Mouse (Mus musculus) ES-E14 (cell line): ENCODE measurements around the gene Vmn1r1. TPM values are rescaled to one million over a fixed set of nuclear protein-coding genes. Genes with fewer than 3 reads are reported as not detected.

Experiments used
- DNase-seq: peaks from one replicate; pipeline ENCODE4 v3.0.0-alpha.2; 2013; ENCODE audit warnings: low read depth, low spot score
- H3K27ac ChIP-seq: 2 replicates; pipeline ENCODE4 v1.5.1; 2012; ENCODE audit warnings: low read depth, mild to moderate bottlenecking, low read length, moderate library complexity, mixed read lengths; ENCODE audit not compliant: poor library complexity, insufficient read depth, severe bottlenecking
- H3K36me3 ChIP-seq: 2 replicates; pipeline ENCODE4 v1.6.1; 2012; ENCODE audit warnings: mild to moderate bottlenecking, low read length, moderate library complexity, mixed read lengths; ENCODE audit not compliant: control insufficient read depth, poor library complexity, insufficient read depth, severe bottlenecking
- H3K4me1 ChIP-seq, 2 experiments: fragments of 150-350 bp in 1 of 2; sonication (generic) in 1 of 2; 2 replicates each; pipeline ENCODE4 v1.6.1; 2012; ENCODE audit warnings: low read length in 2 of 2, mild to moderate bottlenecking in 1 of 2, mixed read lengths in 1 of 2; ENCODE audit not compliant: control insufficient read depth in 2 of 2, insufficient read depth in 2 of 2, poor library complexity in 1 of 2
- H3K4me3 ChIP-seq, 2 experiments: fragments of 150-350 bp in 1 of 2; sonication (generic) in 1 of 2; 2 replicates each; pipeline ENCODE4 v1.5.1; 2012; ENCODE audit warnings: low read length in 2 of 2, low read depth in 1 of 2, mild to moderate bottlenecking in 1 of 2, mixed read lengths in 1 of 2; ENCODE audit not compliant: insufficient read depth in 1 of 2, poor library complexity in 1 of 2, severe bottlenecking in 1 of 2
- H3K9ac ChIP-seq: 2 replicates; pipeline ENCODE4 v1.6.1; 2012; ENCODE audit warnings: low read depth, mild to moderate bottlenecking, low read length, mixed read lengths; ENCODE audit not compliant: poor library complexity, insufficient read depth, severe bottlenecking
- H3K9me3 ChIP-seq: fragments of 150-350 bp; sonication (generic); 2 replicates; pipeline ENCODE4 v1.6.1; 2012; ENCODE audit warnings: low read depth, mild to moderate bottlenecking, low read length; ENCODE audit not compliant: control insufficient read depth, insufficient read depth
- CHD2 ChIP-seq: IDR thresholded peaks from 2 replicates; pipeline ENCODE4 v1.6.1; 2014; ENCODE audit warnings: mild to moderate bottlenecking, low read depth, low read length, inconsistent platforms
- HCFC1 ChIP-seq: IDR thresholded peaks from 2 replicates; pipeline ENCODE4 v1.6.1; 2012; ENCODE audit warnings: low read length, inconsistent platforms, borderline replicate concordance; ENCODE audit not compliant: insufficient read depth
- MAFK ChIP-seq: IDR thresholded peaks from 2 replicates; pipeline ENCODE4 v1.6.1; 2014; ENCODE audit warnings: mild to moderate bottlenecking, low read depth, low read length, inconsistent platforms; ENCODE audit not compliant: insufficient read depth
- ZC3H11A ChIP-seq: IDR thresholded peaks from 2 replicates; pipeline ENCODE4 v1.6.1; 2012; ENCODE audit warnings: low read depth, mild to moderate bottlenecking, inconsistent platforms, low read length, borderline replicate concordance
- ZNF384 ChIP-seq: IDR thresholded peaks from 2 replicates; pipeline ENCODE4 v1.6.1; 2012; ENCODE audit warnings: low read depth, low read length, inconsistent platforms
- in situ Hi-C, 2 experiments: fragments of 600-800 bp; cut with MboI; formaldehyde crosslinking; loops; one replicate each; pipeline ENCODE4 v1.15.1; 2025; ENCODE audit warnings: low sequenced_read_pairs in 2 of 2, inconsistent platforms in 1 of 2; ENCODE audit not compliant: unreplicated experiment in 2 of 2
- total RNA-seq: library from RNA; depleted of rRNA; stranded (reverse); fragments of 300-350 nt; gene quantifications from 2 replicates; pipeline ENCODE4 v1.2.3, GENCODE M21; 2012

Vmn1r1 gene
- total RNA-seq, 1 experiment = 0.04 TPM

DNA sequence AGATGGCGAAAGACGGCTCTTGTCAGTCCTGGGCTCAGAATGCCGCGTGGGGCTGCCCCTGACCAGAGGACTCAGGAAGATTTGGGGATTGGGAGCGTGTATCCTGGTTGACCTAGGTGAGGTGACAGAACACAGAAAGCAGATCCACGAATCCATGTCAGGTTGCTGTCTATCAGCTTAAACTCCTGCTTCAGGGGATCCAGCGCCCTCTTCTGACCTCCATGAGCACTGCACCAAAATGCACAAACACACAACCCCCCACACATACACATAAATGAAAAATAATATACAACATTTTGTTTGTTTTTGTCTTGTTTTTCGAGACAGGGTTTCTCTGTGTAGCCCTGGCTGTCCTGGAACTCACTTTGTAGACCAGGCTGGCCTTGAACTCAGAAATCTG is 26.1 kb downstream of the Vmn1r1 start:
- in situ Hi-C loops = no loop called here
- H3K4me3 ChIP-seq = no peak overlapping the region
- H3K4me1 ChIP-seq = peaks cover 0 to 13% of the 10 kb centered on the region in 2 experiments; a peak in 2 of 4 replicates
- no peaks in the 10 kb centered on the region for H3K9me3 ChIP-seq
- no peak overlapping the region for H3K27ac ChIP-seq
- no peaks in the 10 kb centered on the region for H3K36me3 ChIP-seq
- no peak for DNase-seq
- TF ChIP-seq ZC3H11A (peak; percentile 39; the same call in 1 of the 2 replicates), MAFK (no peak)
- no peak overlapping the region for H3K9ac ChIP-seq

DNA sequence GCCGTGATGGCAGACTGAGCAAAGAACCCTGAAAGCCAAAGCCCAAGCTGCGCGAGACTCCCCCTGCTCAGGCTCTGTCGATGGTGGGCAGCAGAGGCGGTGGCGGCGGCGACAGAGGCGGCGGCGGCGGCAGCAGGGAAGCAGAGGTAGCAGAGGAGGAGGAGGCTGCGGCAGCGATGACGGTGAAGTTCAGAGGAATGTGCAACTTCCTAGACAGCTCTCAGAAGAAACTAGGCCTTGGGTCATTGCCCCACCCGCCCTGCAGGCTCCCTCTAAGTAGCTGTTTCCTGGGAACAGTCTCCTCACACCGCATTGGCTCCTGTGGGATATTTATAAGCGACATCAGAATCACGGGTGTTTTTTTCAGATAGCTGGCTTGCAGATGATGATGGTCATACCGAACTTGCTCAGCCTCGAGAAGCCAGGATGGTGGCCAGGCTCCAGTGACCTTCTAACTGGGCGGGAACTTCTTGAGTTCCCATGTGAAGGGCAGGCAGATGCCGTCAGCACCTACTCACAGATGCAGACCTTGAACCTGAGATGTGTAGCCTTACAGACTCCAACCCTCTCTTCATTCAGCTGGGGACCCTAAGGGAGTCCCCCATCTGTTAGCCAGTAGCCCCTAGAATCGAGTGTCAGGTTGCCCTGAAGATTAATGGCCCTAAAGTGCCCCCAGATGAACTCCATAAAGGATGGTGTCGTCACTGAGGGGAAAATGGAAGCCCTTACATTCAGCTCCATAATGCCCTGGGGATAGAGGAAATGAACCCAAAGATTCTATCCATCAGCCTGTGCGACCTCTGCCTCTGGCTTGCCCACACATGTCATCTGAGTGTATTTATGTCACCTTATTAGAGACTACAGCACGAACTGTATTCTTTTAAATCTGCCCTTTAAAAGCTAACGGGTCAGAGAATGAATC is 26.8 kb downstream of the Vmn1r1 start:
- H3K9ac ChIP-seq = 0 out of 2 replicates have a peak overlapping the region, but pooled peaks have one; percentile 20

DNA sequence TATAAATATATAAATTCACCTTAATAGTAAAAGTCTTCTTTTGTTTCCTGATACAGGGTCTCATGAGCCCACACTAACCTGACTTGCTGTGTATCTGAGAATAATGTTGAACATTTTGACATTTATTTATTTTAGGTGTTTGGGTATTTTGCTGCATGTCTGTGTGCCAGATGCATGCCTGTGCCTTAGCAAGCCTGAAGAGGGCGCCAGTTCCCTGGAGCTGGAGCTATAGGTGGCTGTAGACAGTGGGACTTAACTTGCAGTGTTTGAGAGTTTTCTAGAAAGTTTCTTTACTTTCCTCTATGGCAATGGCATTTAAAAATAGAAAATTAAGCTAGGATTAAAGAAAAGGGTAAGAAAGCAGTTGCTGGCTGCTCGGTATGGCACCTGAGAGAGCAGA is 33.5 kb downstream of the Vmn1r1 start:
- in situ Hi-C loops = no loop called here
- Histone ChIP-seq H3K36me3 (peaks cover 13% of the 10 kb centered on the region; the same call in 1 of the 2 replicates), H3K9me3 (no peaks in the 10 kb centered on the region), H3K4me3 (no peak overlapping the region), H3K27ac (no peak overlapping the region), H3K9ac (no peak overlapping the region), H3K4me1 (peaks cover 0 to 2% of the 10 kb centered on the region in 2 experiments; a peak in 1 of 4 replicates)
- no peak for DNase-seq
- TF ChIP-seq MAFK (no peak), CHD2 (no peak), HCFC1 (no peak), ZC3H11A (no peak), ZNF384 (no peak)

More for the DNA sequence above, 26.8 kb downstream of the Vmn1r1 start:
- Histone ChIP-seq H3K9me3 (no peaks in the 10 kb centered on the region), H3K27ac (no peak overlapping the region), H3K4me1 (peaks cover 0 to 10% of the 10 kb centered on the region in 2 experiments; a peak in 2 of 4 replicates), H3K4me3 (peak overlapping the region; percentile 15 to 27; a peak in 1 of 4 replicates), H3K36me3 (no peaks in the 10 kb centered on the region)
- in situ Hi-C loops = no loop called here
- TF ChIP-seq HCFC1 (no peak), ZC3H11A (no peak), MAFK (no peak), ZNF384 (no peak), CHD2 (no peak)
- no peak for DNase-seq

DNA sequence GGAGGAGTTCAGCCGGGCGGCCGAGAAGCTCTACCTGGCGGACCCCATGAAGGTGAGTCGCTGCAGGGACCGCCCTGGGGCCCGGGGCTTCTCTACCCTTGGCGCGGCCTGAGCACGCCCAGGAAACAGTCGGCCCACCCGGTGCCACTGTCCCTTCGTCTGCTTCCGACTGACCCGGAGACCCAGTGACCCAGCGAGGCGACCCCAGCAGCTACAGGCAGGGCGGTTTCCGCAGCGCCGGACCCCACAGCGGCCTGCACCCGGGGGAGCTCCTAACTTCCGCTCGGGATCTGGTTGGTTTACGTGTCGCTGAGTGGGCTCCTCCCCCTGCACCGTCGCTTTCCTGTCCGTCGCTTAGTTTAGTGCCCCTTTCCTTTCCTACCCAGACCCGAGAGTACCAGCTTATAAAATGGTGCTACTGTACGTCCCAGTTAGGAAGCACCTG is 39.3 kb downstream of the Vmn1r1 start:
- H3K27ac ChIP-seq = peak overlapping the region; percentile 28; the same call in 1 of the 2 replicates
- peaks cover 9% of the 10 kb centered on the region; the same call in 1 of the 2 replicates for H3K36me3 ChIP-seq
- peaks cover 0 to 2% of the 10 kb centered on the region in 2 experiments; a peak in 1 of 4 replicates for H3K4me1 ChIP-seq
- no peaks in the 10 kb centered on the region for H3K9me3 ChIP-seq
- TF ChIP-seq ZC3H11A = no peak
- no peak for TF ChIP-seq MAFK
- TF ChIP-seq CHD2 = no peak
- no peak for TF ChIP-seq HCFC1
- no peak for TF ChIP-seq ZNF384
- peak overlapping the region; percentile 92 to 94 for H3K4me3 ChIP-seq
- peak overlapping the region; percentile 87 for H3K9ac ChIP-seq
- DNase-seq = peak; percentile 81
- in situ Hi-C loops = no loop called here
